Mouse (Mus musculus) Muller cell, postnatal 12 days (primary cell): ENCODE data around the gene Scamp3.
"Not testable (repeated sequence)": the region's sequence is repeated elsewhere in the genome, so short reads cannot be mapped to it uniquely, and the experiment has no call there.

Source experiments
- DNase-seq: peaks from one replicate; pipeline ENCODE4 v3.0.0-alpha.2; 2015; ENCODE audit errors: inconsistent ontology term

Gene Scamp3

DNA sequence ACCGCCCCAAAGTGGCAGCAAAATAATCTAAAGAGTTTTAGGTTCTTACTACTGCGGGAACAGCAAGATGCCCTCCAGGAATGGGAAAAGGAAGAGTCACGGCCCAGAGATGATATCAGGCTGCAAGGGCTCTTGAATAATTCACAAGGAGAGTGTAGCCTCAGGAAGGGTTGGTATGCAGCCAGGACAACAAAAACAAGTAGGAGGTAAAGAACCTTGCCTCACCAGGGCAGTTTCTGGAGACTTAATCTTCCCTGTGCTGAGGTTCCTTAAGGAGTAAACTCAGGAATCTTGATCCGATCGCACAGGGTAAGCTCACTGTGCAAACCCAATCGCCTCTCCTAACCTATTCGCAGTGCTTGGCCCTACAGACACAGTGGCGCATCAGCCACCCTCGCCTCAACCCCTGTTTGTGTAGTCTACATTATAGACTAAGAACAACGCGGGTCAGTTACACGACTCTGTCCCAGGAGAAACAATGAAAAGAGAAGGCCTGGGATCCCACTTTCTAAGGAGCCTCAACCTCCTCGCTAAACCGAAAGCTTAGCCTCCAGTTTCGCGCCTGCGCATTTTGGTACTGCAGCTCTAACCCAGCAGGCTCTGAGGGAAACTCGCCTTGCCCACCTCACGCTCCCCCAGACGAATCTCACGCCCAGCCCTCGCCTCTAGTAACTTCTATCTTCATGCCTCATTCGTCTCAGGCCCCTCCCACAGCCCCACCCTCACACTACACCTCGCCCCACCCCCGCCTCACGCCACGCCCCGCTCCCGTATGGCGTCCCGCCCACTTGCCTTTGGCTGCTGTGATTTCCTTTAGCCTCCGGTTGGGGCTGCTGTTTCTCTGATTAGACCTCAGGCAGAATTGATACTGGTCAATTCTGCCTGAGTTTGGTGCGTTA is 19.0 kb downstream of the Scamp3 start:
- DNase-seq: peak; percentile 97

DNA sequence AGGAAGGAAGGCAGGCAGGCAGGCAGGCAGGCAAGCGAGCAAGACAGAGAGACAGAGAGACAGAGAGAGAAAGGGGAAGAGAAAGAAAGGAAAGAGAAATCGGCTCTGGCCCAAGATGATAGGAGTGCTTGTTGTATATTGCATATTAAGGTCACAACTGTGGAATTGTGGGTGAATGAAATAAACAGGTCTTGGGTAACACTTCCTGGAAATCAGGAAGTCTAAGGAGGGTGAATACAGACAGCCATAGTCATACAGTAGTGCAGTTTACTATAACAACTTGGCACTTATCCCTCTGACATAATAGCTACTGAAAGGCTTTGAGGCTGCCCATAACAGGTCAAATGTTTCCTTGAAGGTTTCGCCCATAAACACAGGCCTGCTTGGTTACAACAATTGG is 22.6 kb downstream of the Scamp3 start:
- DNase-seq: no peak

DNA sequence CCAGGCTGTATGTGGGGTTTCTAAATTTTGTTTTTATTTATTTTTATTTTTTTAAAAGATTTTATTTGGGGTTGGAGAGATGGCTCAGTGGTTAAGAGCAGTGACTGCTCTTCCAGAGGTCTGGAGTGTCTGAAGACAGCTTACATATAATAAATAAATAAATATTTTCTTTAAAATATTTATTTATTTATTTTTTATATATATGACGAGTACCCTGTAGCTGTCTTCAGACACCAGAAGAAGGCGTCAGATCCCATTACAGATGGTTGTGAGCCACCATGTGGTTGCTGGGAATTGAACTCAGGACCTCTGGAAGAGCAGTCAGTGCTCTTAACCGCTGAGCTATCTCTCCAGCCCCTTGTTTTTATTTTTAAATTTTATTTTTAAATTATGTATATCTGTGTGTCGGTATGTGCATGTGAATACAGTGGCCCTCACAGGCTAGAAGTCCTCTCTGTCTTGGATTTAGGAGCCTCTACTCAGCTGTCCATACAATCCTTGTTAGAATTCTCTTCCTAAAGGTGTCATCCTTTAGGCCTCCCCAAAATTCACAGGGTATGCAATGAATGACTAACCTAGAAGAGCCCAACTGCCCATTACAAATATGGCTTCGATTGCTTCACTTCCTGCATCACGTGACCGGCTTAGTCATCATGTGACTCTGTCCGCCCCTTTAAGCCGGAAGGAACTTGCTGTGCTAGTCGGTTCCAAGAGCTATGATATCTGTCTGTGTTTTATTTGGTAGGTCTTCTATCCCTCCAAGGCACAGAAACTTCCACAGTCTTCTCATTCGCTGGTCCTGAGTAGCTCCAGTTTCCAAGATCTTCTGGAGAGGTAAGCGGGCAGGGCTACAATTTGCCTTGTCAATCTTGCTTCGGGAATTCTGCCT is 25.2 kb downstream of the Scamp3 start, which contains the start of gene Gba:
Gba (plus strand) TSS at position 676 of the 889 bp plus-strand sequence.
- DNase-seq: peak; percentile 90

- no peak for DNase-seq
Measured at GRCm38 (mm10) chr3:89203142-89203514, 25.9 kb downstream of the Scamp3 start.

DNA sequence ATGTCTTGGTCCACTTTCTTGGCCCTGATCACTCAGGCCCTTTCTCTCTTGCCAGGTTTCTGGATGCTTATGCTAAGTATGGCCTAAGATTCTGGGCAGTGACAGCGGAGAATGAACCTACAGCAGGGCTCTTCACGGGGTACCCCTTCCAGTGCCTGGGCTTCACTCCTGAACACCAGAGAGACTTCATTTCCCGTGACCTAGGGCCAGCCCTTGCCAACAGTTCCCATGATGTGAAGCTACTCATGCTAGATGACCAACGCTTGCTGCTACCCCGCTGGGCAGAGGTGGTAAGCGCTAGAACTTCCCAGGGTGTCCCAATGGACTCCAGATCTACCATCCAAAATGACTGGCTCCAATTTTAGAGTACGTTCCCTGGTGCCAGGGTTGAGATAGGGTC is 28.8 kb downstream of the Scamp3 start:
- no peak for DNase-seq

DNA sequence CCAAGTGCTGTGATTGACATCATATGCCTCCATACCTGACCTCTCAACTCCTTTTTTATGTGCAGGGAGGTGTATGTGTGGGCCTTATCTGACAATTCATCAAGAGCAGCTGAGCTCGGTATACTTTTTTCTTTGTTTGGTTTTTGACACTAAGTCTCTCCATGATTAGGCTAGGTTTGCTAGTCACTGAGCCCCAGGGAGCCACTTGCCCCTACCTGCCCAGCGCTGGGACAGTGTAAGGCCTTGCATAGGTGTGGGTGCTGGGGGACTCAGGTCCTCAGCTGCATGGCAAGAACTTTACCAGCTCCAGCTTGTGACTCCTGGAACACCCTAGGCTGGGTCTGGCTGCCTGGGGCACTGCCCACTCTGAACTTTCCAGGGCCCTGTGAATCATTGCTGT is 29.4 kb downstream of the Scamp3 start:
- no peak for DNase-seq

DNA sequence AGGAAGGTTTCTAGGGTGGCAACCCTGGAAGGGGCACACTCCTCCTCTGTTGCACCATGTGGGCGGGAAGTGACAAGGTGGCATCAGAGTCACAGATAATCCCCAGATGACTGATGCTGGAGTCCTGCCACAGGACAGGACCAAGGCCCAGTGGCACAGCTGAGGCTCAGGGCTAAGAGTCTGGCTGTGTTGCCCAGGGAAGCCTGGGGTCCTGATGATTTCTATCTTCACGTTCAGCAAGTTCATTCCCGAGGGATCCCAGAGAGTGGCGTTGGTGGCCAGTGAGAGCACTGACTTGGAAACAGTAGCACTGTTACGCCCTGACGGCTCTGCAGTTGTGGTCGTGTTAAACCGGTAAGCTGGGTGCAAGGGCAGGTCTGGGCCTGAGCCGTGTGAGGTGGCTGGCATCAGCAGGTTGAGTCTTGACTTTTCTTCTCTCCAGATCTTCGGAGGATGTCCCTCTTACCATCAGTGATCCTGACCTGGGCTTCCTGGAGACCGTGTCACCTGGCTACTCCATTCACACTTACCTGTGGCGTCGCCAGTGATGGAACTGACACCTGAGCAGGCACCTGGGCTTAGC is 30.9 kb downstream of the Scamp3 start:
- DNase-seq: no peak

- no peak for DNase-seq
Measured at GRCm38 (mm10) chr3:89208736-89209135, 31.5 kb downstream of the Scamp3 start.

DNA sequence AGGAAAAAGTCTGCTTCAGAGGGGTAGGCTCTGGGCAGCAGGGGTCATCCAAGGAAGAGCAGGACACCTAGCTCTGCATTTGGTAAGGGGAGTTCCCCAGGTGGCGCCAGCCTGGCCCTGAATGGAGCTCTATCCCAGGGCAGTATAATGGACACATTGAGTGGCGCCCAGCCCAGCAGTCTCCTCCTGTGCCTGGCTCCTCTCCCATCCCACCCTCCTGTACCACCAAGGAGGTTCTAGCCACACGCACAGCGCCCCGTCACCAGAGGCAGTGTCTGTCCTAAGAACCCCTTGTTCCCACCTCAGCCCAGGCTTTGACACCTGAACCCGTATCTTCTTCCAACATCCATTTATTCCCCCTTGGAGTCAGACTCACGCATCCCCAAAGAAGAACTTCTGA is 32.5 kb downstream of the Scamp3 start:
- DNase-seq: no peak

GRCm38 (mm10) chr3:89210162-89210561 is 32.9 kb downstream of the Scamp3 start:
- no peak for DNase-seq

GRCm38 (mm10) chr3:89210731-89211130 is 33.5 kb downstream of the Scamp3 start:
- DNase-seq: no peak

- DNase-seq: peak; percentile 98
Measured at GRCm38 (mm10) chr3:89213803-89214530, 36.7 kb downstream of the Scamp3 start.

DNA sequence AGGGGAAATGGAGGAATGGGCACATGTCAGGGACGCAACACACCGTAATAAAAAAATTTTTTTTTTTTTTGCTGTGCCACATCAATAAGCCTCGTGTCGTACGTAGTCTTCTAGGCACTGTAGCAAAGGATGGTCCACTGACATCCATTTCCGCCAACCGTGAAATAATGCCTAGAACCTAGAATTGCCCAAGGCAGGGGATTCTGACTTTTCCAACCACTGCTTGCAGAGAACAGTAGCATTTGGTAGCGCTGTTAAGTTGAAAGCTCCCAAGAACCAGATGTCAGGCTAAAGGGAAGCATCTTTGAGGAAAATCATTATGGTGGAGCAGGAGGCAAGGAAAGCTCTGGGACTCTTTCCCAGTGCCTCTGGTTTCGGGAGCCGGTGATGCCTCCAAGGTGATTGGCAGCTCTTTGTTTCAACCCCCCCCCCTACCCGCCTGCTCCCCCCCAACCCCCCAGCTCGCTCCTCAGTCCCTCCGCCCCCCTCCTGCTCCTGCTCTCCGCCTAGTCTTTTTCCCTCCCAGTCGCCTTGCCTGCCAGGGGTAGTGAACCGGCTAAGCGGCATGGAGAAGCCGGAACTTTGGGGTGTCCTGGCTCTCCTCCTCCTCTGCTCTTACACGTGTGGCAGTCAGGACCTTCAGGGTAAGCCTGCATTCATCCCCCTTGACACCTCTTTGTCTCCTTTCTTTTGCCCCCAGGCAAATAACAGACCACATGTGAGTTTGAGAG is 37.6 kb downstream of the Scamp3 start, which contains the start of gene Thbs3:
Thbs3 (plus strand) TSS at position 500 of the 731 bp plus-strand sequence.
- peak; percentile 50 for DNase-seq

GRCm38 (mm10) chr3:89215853-89216252 is 38.6 kb downstream of the Scamp3 start:
- DNase-seq: peak; percentile 78

GRCm38 (mm10) chr3:89216407-89216806 is 39.1 kb downstream of the Scamp3 start:
- DNase-seq: not testable (repeated sequence)

DNA sequence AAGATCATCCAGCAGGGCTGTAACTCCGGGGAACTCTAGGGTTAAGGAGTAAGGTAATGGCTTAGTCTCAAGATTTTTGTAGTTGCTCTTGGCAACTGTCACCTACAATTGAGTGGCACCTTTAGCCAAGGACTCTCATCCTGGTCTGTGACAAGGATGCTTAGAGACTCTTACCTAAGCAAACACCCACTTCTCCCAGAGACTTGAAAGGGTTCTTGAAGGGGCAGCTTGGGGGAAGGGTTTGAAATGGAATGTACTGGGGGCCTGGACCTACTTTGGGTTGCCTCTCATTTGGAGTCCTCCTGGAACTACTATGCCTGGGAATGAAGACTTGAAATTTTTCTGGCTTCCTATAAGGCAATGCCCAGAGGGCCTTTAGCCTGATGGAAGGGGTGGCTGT is 41.0 kb downstream of the Scamp3 start:
- no peak for DNase-seq

DNA sequence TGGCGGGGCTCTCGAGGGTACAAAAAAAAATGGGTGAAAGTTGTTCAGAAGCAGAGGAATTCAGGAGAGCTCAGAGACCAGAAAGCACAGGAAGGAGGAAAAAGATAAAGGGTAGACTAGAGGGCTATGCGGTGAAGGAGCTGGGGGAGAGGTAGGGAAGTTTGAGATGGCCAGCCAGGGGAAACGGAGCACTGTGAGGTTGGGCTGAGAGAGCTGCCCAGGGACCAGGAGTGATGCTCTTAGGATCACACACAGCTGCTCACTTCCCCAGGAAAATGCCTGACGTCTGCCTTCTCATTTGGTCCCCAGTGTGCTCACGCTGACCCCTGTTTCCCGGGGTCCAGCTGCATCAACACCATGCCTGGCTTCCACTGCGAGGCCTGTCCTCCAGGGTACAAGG is 42.3 kb downstream of the Scamp3 start:
- no peak for DNase-seq

DNA sequence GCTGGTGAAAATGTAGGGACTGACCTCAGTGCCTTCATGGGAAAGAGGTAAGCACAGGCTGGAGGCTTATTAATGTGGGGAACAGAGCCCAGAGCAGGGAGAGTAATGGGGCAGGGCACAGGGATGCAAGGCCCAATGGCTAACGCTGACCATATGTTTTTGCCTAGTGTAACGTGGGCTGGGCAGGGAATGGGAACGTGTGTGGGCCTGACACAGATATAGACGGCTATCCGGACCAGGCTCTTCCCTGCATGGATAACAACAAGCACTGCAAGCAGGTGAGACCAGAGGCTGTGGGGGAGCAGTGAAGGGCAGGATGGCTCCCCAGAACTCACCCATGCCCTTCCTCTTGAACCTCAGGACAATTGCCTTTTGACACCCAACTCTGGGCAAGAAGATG is 43.9 kb downstream of the Scamp3 start:
- DNase-seq: no peak

GRCm38 (mm10) chr3:89224796-89225195 is 47.5 kb downstream of the Scamp3 start:
- DNase-seq: no peak

- DNase-seq: no peak
Measured at GRCm38 (mm10) chr3:89225321-89225815, 48.1 kb downstream of the Scamp3 start.

DNA sequence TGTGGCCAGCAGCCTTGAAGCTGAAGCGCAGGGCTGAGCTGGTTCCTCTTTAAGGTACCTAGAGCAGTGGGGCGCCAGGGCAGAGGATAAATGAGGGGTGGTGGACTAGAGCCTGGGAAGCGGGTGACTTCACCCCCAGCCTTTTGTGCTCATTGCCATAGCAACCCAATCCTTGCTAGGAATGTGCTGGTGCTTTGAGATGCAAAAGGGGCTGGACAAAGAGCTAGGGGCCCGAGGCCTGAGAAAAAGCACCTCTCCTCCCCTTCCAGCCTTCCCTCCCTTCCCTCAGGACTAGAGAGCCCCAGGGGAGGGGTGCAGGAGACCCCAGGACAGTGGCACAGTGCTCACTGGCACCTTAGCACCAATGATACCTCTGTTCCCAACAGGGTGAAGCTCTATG is 48.6 kb downstream of the Scamp3 start:
- peak; percentile 85 for DNase-seq
